Mouse (Mus musculus) right cerebral cortex, postnatal 25 days (tissue): ENCODE measurements around the gene Ankdd1b.

Experiments used
- DNase-seq: peaks from one replicate; pipeline ENCODE4 v3.0.0; 2022

Ankdd1b gene

DNA sequence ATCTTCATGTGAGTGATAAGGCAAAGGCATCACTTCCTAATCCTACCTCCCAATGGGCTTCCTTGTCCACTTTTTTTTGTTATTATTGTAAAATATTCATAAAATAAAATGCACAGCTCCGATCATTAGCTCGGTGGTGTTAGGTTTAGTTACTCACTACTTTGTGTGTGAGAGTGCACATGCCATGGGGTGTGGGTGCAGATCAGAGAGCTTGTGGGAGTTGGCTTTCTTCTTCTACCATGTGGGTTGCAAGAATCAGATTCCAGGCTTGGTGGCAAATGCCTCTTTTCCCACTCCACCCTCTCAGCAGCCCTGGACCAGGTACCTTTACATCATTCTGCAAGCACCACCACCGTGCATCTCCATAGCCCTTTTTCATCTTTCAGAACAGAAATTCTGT, 18.4 kb downstream of the Ankdd1b start:
- DNase-seq, result no peak

DNA sequence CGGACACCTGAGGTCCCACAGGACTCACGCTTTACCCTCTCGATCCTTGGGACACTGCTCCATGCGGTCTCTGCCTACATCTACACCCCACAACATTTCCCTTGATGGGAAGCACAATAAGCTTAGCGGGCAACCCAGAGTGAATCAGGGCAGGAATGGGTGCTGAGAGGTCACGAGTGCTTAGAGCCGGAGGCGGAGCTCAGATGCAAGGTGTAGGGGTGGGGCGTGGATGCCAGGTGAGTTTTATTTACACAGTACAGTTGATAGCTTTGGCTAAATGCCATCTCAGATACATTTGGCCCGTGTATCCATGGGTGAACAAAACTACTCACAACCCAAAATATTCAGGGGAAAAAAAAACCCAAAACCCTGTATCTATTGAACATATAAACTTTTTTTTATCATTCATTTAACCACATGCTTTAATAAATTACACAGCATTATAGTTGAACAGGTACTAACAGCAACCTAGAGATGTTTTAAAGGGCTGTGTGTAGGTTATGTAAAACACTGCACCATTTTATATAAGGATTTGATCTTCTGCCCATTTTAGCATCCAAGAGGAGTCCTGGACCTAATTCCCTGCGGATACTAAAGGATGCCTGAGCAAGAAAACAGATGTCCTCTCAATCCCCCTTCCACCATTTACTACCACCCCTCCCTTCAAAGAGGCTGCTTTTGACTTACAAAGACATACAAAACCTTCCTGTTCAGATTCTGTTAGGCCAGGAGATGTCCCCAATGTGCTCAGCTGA, 19.4 kb downstream of the Ankdd1b start:
- no peak for DNase-seq

DNA sequence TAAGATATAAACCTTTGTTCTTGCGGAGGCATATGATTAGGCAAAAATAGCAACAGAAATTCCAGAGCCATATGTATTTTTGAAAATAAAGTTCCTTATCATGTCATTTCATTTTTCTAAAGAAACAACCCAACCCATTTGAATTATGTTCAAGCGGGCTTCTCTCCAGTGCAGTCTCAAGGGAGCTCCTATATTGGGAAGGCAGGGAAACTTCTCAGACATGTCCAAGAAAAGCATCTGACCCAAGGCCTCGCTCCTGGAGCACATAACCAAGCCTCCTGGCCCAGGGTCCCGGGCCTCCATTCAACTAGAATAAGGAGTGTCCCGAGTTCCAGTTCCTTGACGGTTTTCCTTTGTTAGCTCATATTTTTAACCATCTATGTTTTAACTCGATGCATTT, 20.1 kb downstream of the Ankdd1b start:
- DNase-seq, result no peak

DNA sequence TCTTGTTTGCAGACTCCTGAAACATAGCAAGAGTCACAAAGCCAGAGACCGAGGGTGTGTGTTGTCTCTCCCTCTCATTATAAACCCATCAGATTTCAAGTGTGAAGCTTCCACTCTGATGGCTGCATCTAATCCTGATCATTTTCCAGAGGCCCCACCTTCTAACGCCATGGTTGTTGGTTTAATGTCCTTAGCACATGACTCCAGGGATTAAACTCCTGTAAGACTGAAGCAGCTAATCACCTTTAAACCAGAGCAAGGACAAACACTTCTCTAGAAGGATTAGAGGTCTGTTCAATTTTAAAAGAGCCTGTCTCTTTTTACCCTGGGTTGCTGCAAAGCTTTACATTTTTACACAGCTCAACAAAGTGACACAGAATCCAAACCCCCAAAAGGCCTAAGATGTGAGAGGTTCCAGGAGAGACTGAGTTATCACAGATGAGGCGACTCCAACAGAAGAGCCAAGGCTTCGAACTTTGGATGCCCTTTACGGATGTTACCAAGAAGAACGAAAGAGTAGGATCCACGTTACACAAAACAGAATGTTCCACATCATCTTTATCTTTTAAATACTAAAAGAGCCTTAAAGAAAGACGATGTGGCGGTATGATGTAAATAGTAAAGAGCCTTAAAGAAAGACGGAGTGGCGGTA, 20.7 kb downstream of the Ankdd1b start:
- DNase-seq, result no peak

DNA sequence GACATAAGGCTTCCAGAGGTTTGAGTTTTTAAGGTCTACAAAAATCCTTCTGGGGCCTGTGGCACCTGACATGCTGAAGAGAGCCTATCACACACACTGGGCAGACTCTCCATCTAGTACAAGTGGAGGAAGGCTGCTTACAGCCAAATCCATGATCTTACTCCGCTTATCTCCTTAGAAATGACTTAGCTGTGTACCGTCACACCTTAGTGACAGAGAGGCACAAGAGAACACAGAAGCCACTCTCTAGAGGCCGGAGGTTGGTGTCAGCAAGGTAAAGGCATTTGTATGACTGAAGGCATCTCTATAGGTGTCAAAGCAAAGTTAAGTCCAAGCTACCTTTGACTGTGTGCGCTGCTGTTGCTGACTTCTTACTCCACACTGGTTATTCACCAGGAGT, 30.6 kb downstream of the Ankdd1b start:
- no peak for DNase-seq

DNA sequence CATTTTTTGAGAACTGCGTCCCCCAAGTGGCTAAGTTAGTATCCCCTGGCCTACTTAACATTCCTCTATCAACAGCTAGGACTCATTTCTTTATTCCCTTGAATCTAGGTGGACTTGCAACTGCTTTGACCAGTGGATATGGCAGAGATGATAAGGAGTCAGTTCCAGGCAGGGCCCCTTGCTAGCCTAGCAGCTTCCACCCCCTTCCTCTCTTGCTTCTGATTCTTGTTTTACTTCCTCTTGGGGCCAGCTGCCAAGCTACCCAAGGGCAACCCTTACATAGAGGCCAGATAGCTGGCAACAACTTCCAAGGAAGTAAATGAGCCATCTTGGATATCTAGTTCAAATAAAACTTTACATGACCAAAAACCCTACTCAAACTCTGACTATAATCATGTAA, 34.1 kb downstream of the Ankdd1b start:
- no peak for DNase-seq

DNA sequence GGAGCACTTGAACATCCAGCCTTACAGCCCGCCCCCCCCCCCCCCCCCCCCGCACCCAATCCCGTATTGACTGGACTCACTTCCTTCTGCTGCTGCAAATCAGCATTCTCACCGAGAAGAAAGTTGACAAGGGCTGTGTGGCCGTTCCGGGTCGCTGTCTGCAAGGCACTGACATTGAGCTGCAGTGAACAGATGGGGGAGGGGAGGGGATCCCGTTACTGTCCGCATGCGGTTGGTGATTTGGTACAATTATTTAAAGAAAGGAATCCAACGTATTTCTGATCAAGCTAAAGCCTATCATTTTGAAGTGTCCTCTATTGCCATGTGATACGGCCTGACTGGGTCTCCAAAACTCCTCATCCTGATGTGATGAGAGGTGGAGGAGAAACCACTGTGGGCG, 35.2 kb downstream of the Ankdd1b start:
- DNase-seq, result no peak

DNA sequence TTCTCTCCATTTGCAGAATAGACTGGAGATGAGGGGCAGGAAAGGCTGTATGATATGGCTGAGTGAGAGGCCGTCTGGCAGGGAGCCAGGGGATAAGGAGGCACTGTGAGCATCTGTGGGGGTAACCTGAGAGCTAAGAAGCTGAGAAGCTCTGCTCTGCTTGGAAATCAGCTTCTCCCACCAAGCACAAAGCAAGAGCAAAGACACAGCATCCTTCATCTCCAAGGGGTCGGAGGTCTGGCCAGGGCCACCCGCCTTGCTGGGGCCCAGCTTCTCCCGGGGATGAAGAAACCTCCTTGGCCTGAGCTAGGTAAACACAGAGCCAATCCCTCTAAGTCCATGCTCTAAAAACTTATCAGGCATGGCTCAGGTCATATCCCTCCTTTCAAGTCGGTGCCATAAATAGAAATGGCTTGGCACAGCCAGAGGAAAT, 36.1 kb downstream of the Ankdd1b start:
- DNase-seq, result no peak

DNA sequence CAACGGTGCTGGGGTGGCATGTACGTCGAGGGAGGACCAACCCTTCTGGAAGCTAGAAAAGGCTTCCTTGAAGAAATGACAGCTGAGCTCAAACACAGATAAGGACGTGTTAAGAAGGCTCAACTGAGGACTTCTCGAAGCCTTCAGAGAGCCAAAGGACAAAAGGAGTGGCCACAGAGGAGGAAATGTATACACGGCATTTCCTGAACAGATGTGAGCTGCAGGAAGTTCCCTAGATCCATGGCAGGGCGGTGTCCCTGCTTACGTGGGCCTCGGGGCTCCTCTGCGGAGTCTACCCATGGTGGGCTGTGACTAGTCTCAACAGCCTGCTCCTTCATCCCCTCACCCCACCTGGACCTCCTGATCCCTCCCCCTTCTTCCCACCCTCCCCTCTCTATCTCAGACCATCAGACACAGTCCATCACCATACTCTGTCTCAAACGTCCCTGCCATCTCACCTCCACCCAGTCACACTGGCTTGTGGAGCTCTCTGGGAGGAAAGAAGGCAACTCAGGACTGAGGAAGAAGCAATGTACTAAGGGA, 37.3 kb downstream of the Ankdd1b start:
- DNase-seq, result no peak

DNA sequence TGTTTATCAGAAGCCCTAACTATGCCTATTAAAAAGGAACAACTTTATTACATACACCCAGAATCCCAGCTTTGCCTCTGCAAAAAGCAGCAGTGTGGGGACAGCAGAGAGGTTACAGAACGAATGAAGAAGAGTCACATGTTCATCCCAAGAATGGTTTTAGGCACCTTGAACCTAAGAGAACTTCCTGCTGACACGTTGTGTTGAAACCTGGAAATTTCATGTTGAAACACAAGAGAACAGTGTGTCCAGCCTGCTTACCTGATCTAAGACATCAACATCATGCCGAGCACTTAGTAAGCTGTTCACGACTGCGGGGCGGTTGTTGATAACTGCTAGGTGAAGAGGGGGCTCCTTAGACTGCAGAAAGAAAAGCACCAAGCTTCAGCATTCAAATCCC, 38.0 kb downstream of the Ankdd1b start:
- DNase-seq, result no peak

DNA sequence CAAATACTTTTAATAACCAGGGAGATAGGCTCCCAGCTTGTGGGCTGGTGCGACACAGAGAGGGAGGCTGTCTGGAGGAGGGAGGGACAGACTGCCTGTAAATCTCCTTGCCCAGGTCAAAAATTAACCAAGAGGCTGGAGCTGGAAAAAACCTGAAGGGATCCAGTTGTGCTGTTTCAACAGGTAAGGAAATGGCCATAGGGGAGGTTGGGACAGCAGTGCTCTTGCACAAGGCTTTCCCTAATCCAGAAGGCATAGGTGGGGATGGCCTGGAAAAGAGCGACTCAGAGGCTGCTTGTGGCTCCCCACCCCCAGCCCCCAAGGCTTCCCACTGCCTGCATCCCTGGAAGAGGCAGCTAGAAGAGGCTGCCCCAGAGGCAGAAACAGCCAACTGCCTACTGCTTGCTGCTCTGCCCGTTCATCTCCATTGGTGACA, 38.6 kb downstream of the Ankdd1b start:
- no peak for DNase-seq

DNA sequence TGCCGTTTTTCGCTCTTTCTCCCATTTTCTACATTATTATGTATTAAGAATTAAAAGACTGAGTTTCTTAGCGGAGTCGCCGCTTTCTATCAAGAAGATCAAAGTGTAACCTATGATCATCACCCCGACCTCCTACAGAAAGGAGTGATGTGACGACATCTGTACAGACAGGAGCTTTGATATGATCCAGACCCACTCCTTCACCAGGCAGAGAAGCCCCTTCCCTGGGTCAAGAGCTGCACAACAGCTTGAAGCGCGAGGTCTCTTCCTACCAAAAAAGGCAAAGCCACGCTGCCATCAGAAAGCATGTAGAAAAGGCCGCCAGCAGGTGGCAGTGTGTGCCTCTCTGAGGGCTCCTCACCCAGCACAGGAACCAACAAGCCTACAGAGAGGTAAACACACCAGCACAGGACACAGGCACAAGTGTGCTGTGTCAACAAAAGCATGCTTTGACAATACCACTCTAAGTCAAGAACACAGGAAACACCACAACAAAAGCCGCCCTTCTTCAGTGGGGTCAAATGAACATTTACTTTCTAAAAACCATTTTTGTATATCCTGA, 39.3 kb downstream of the Ankdd1b start:
- peak; percentile 80 for DNase-seq

DNA sequence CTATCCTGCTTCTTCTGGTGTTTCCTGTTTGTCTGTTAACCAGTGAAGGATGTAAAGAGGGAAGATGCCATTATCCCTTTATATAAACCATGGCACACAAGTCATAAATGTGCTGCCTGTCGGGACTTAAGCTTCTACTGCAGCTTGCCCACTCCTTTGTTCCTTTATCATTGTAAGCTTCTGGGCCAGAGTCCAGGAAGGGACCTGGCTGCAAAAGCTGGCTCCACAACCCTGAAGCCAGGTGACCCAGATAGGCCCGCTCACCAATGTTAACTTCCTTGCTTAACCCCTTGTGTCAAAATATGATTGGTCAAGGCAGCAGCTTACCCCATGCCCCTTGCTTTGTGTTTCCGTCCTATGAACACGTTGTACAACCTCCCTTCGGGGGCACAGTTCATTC, 42.5 kb downstream of the Ankdd1b start:
- DNase-seq, result no peak

DNA sequence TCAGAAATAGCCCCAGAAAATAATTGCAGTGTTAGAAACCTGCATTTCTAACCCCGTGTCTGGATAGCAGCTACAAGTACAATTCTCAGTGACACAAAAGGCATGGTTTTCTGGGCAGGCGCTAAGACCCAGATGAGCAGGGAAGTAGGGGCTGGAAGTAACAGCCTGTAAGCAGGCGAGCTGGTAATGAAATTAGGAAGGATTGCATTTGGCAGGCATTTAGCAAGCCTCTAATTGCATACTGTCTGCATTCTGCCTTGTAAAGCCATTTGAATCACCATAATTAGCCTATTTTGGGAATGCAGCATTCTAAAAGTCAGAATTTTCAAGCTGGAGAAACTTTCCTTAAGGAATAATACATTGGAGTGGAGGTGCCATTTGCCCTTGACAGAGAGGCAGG, 45.0 kb downstream of the Ankdd1b start:
- no peak for DNase-seq

DNA sequence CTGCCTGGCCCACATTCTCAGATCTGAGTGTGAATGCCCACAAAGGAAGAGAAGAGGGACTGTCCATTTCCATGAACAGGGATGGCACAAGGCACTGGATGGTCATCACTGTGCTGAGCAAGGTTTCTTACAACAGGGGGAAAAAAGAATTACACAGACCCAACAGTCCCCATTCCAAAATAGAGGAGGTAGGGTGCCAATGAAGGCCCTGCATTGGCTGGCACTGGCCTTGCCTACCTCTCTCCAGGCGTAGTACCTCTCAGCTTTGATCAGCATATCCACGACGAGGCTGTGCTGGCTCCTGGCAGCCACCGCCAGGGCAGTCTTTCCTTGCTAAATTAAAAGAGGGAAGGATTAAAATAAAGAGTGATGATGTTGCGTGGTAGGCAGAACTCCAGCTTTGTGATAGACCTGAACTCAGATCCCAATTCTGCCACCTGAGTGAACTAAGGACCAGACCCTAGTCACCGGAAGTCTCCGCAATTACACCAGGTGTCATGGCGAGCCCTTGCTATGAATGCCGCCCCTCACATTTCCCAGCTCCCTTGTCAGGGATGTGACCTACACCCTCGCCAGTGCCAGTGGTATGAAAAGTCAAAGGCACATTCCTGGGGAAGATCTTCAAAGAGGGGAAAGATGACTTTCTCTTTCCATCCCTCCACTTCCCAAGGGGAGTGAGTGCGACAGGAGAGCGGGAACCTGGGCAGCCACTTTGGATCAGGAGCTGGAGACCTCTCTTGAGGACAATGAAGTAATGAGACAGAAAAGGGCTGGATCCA, 46.3 kb downstream of the Ankdd1b start:
- no peak for DNase-seq

DNA sequence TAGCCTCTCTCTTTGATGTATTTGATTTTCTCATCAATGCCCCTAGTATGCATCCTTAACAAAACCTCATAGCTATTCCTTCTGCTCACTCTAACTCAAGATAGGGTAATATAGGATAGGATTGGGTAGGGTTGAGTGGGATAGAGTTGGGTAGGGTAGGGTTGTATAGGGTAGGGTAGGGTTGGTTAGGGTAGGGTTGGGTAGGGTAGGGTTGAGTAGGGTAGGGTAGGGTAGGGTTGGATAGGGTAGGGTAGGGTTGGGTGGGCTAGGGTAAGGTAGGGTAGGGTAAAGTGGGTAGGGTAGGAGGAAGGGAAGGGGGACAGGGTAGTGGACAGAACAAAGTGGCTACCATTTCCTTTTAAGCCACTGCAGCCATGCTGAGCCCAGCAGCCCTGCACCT, 49.8 kb downstream of the Ankdd1b start:
- DNase-seq, result no peak

DNA sequence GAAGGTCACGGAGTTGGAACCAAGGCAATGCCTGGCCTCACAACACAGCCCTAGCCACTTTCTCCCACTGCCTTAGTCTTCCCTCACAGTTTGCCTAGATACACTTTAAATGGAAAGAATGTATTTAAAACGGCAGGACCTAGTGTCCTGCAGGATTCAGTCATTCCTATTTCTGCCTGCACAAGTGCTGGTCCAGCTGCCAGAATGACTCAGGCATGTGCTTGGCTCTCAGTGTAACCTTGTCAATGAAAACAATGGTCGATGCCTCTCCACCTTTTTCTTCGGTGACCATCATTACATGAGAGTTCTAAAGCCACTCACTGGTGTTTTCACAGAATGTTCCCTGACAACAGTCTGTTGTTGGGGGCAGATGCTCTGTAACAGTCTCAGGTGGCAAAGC, 52.5 kb downstream of the Ankdd1b start:
- DNase-seq, result no peak

DNA sequence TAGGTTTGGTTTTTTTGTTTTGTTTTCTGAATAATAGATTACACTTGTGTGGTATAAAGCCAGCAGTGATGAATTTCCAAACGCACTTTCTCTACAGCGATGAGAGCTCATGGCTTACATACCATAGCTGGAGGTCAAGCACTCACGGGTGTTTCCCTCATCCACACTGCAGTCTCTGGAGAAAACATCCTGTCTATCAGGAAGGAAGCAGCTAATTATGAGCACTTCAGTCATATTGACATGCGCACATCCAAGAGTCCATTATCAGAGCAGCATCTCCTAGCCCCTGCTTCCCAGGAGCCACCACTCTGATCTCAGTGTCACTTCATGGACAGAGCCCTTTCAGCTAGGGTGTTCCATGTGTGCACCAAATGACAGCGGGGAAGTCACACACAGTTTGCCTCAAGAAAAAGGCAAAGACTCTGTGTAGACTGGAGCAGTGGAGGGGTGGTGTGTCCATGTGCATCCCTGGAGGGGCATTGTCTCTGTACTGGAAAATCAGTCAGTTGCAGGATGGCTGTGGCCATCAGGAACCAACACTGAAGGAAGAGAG, 53.7 kb downstream of the Ankdd1b start:
- DNase-seq, result no peak

DNA sequence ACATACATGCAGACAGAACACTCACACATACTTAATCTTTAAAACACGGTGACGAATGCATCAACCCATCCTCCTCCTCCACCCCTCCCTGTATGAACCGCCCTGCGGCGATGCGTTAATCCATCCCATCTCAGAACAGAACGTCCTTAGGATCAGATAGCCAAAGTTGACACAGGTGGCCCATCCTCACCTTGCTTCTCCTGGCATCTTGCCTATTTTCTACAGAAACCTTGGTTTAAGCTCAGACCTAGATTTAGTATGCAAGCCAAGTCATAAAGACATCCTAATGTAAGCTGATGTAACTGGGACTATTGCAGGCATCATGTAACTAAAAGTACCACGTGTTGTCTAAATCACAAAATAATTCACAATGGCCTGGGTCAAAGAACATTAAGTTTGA, 54.6 kb downstream of the Ankdd1b start:
- no peak for DNase-seq

DNA sequence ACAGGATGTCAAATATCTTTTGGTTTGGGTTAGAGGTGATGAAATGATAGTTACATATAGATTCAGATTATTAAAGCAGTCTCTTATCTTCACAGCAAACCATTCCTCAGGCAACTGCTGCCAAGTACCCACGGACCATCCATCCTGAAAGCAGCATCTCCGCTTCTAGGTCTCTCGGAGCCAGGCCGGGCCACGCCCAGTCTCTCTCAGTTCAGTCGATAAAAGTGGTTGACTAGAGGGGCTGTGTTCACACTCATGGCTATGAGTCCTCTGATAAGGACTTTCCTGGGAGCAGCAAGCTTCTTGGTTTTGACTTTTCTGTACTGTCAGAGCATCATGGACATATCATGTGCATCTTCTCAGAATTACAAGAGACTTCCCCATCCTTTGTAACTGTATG, 56.6 kb downstream of the Ankdd1b start:
- no peak for DNase-seq

DNA sequence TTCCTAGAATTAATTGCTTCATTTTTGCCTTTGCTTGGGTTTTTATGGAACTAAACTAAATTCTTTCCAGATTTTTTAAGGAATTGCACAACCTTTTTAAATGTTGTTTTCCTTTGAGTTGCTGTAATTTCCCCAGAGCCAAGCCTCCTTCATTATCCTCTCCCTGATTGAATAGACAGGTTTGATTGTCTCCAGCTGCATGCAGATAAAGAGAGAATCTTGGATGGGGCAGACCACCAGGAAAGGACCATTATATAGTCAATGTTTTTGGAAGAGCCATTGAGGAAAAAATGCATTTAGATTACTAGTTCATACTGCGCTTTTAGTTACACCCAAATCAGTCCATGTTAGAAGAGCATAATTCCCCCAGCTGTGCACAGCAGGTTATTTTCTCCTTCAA, 62.2 kb downstream of the Ankdd1b start:
- DNase-seq, result no peak

DNA sequence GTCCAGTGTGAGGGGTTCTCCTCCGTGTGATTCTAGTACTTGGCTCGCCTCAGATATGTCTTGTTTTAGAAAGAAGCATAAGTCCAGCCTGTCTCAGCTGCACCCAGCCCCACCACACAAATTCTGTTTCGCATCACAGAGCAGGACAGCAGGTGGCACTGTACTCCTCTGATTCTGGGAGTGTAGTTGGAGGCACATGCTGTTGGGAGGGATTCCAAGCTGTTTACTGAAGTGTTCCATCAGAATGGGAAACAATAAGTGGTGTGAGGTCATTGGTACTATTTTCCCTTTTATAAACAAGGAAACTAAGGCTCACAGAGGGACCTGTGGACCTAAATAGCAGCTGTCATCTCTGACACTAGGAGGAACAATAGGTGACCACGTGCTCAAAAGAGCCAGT, 64.0 kb downstream of the Ankdd1b start:
- no peak for DNase-seq

DNA sequence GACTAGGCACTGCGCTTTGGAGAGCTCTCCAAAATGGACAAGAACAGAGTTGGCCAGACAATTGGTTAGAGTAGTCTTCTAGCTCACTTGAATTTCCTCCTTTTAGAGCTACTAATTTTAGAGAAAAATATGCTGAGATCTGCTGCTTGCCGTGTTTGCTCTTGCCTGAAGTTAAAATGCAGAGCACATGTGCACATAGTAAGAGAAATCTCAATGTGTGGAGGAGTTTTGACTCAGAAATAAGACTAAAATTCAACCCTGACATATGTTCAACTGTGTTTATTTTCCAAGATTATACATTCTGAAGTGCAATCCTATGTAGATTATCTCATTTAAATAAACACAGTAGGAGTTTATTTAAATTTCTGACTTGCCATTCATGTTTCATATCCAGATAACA, 65.5 kb downstream of the Ankdd1b start:
- DNase-seq, result no peak
